Mouse (Mus musculus): Measurements from ENCODE around the gene Uxs1. TPM values are rescaled to one million over a fixed set of nuclear protein-coding genes. Genes with fewer than 3 reads are reported as not detected.

The Uxs1 gene
- total and polyA plus RNA-seq, 2 experiments from 2014 or later: 5.3 to 10.4 TPM

- Histone ChIP-seq H3K4me3 (ENCODE audit: low read depth, low read length) (no peak overlapping the region), H3K27me3 (ENCODE audit: control insufficient read depth, insufficient read depth, low read length) (no peaks in the 10 kb centered on the region), H3K27ac (ENCODE audit: low read depth) (no peak overlapping the region), H3K36me3 (replicated peaks; ENCODE audit: control insufficient read depth, insufficient read depth, low read length) (peaks cover 13% of the 10 kb centered on the region; the same call in 1 of the 2 replicates), H3K9me3 (replicated peaks; ENCODE audit: control insufficient read depth, low read length) (no peaks in the 10 kb centered on the region), H3K4me2 (ENCODE audit: low read depth, low read length) (no peak overlapping the region), H3K4me1 (ENCODE audit: control insufficient read depth, insufficient read depth) (no peaks in the 10 kb centered on the region), H3K9ac (replicated peaks; ENCODE audit: low read depth, low read length) (no peak overlapping the region)
- no peak for ATAC-seq (ENCODE audit: insufficient read depth, low read depth)
- WGBS: 65% methylated on average over 1 of the region's 1 CpGs
- DNase-seq (ENCODE audit: low spot score): no peak
- TF ChIP-seq CTCF (IDR thresholded peaks at IDR 0.05; ENCODE audit: low read depth) (no peak), EP300 (IDR thresholded peaks at IDR 0.05; ENCODE audit: low read depth) (no peak)
Measured at GRCm38 (mm10) chr1:43769348-43769747, 58.3 kb downstream of the Uxs1 start.

- TF ChIP-seq EP300 (IDR thresholded peaks at IDR 0.05; ENCODE audit: low read depth): no peak
- no peak for TF ChIP-seq CTCF (IDR thresholded peaks at IDR 0.05; ENCODE audit: low read depth)
- Histone ChIP-seq H3K27ac (ENCODE audit: low read depth) (no peak overlapping the region), H3K36me3 (replicated peaks; ENCODE audit: control insufficient read depth, insufficient read depth, low read length) (peaks cover 10% of the 10 kb centered on the region; the same call in 1 of the 2 replicates), H3K9me3 (replicated peaks; ENCODE audit: control insufficient read depth, low read length) (no peaks in the 10 kb centered on the region), H3K4me2 (ENCODE audit: low read depth, low read length) (no peak overlapping the region), H3K9ac (replicated peaks; ENCODE audit: low read depth, low read length) (no peak overlapping the region), H3K4me1 (ENCODE audit: control insufficient read depth, insufficient read depth) (no peaks in the 10 kb centered on the region), H3K4me3 (ENCODE audit: low read depth, low read length) (no peak overlapping the region), H3K27me3 (ENCODE audit: control insufficient read depth, insufficient read depth, low read length) (no peaks in the 10 kb centered on the region)
- ATAC-seq (ENCODE audit: insufficient read depth, low read depth): no peak
- 70% methylated on average over 4 of the region's 4 CpGs for WGBS
- DNase-seq (ENCODE audit: low spot score): no peak
Measured at GRCm38 (mm10) chr1:43768385-43768990, 59.1 kb downstream of the Uxs1 start.

DNA sequence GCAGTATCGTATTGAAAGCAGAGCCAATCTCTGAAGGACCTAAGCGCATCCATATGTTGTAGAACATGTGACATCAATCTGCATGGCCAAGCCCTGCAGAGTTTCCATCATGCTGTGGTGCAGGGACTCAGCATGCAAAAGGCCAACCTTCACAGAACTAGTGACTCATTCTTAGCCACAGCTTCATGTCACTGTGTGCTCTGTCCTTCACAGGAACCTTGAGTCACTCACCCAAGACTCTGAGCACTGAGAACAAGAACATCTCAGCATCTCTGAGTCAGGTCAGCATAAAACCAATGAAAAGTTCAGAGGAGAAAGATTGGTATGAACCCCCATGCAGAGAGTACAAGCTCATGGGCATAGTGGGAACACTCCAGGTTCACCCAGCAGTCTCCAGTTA is 61.3 kb downstream of the Uxs1 start:
- no peaks in the 10 kb centered on the region for H3K4me1 ChIP-seq (ENCODE audit: control insufficient read depth, insufficient read depth)
- no peak overlapping the region for H3K4me2 ChIP-seq (ENCODE audit: low read depth, low read length)
- no peak overlapping the region for H3K9ac ChIP-seq (replicated peaks; ENCODE audit: low read depth, low read length)
- 93% methylated on average over 2 of the region's 2 CpGs for WGBS
- no peaks in the 10 kb centered on the region for H3K9me3 ChIP-seq (replicated peaks; ENCODE audit: control insufficient read depth, low read length)
- H3K36me3 ChIP-seq (replicated peaks; ENCODE audit: control insufficient read depth, insufficient read depth, low read length): peaks cover 8% of the 10 kb centered on the region; the same call in 1 of the 2 replicates
- no peak overlapping the region for H3K4me3 ChIP-seq (ENCODE audit: low read depth, low read length)
- no peak for TF ChIP-seq EP300 (IDR thresholded peaks at IDR 0.05; ENCODE audit: low read depth)
- no peak for TF ChIP-seq CTCF (IDR thresholded peaks at IDR 0.05; ENCODE audit: low read depth)
- no peak overlapping the region for H3K27ac ChIP-seq (ENCODE audit: low read depth)
- no peaks in the 10 kb centered on the region for H3K27me3 ChIP-seq (ENCODE audit: control insufficient read depth, insufficient read depth, low read length)
- DNase-seq (ENCODE audit: low spot score): no peak
- no peak for ATAC-seq (ENCODE audit: insufficient read depth, low read depth)

GRCm38 (mm10) chr1:43764481-43764880 is 63.1 kb downstream of the Uxs1 start:
- no peaks in the 10 kb centered on the region for H3K27me3 ChIP-seq (ENCODE audit: control insufficient read depth, insufficient read depth, low read length)
- H3K4me1 ChIP-seq (ENCODE audit: control insufficient read depth, insufficient read depth): no peaks in the 10 kb centered on the region
- H3K9me3 ChIP-seq (replicated peaks; ENCODE audit: control insufficient read depth, low read length): no peaks in the 10 kb centered on the region
- WGBS: 82% methylated on average over 2 of the region's 2 CpGs
- 0 out of 2 replicates have a peak, but pooled peaks cover 4% of the 10 kb centered on the region for H3K36me3 ChIP-seq (replicated peaks; ENCODE audit: control insufficient read depth, insufficient read depth, low read length)
- no peak overlapping the region for H3K9ac ChIP-seq (replicated peaks; ENCODE audit: low read depth, low read length)
- DNase-seq (ENCODE audit: low spot score) (no peak), ATAC-seq (ENCODE audit: insufficient read depth, low read depth) (no peak)
- H3K4me2 ChIP-seq (ENCODE audit: low read depth, low read length): no peak overlapping the region
- H3K4me3 ChIP-seq (ENCODE audit: low read depth, low read length): no peak overlapping the region
- TF ChIP-seq EP300 (IDR thresholded peaks at IDR 0.05; ENCODE audit: low read depth) (no peak), CTCF (IDR thresholded peaks at IDR 0.05; ENCODE audit: low read depth) (no peak)
- H3K27ac ChIP-seq (ENCODE audit: low read depth): no peak overlapping the region

GRCm38 (mm10) chr1:43760085-43760484 is 67.5 kb downstream of the Uxs1 start:
- H3K36me3 ChIP-seq (replicated peaks; ENCODE audit: control insufficient read depth, insufficient read depth, low read length): 0 out of 2 replicates have a peak, but pooled peaks cover 5% of the 10 kb centered on the region
- no peaks in the 10 kb centered on the region for H3K9me3 ChIP-seq (replicated peaks; ENCODE audit: control insufficient read depth, low read length)
- H3K9ac ChIP-seq (replicated peaks; ENCODE audit: low read depth, low read length): no peak overlapping the region
- TF ChIP-seq CTCF (IDR thresholded peaks at IDR 0.05; ENCODE audit: low read depth) (peak; percentile 64), EP300 (IDR thresholded peaks at IDR 0.05; ENCODE audit: low read depth) (no peak)
- no peak overlapping the region for H3K27ac ChIP-seq (ENCODE audit: low read depth)
- peak; percentile 39 for DNase-seq (ENCODE audit: low spot score)
- H3K27me3 ChIP-seq (ENCODE audit: control insufficient read depth, insufficient read depth, low read length): no peaks in the 10 kb centered on the region
- ATAC-seq (ENCODE audit: insufficient read depth, low read depth): no peak
- no peak overlapping the region for H3K4me3 ChIP-seq (ENCODE audit: low read depth, low read length)
- H3K4me2 ChIP-seq (ENCODE audit: low read depth, low read length): no peak overlapping the region
- no peaks in the 10 kb centered on the region for H3K4me1 ChIP-seq (ENCODE audit: control insufficient read depth, insufficient read depth)
